Mouse (Mus musculus): ENCODE measurements around the gene Hist1h2bf.

DNA sequence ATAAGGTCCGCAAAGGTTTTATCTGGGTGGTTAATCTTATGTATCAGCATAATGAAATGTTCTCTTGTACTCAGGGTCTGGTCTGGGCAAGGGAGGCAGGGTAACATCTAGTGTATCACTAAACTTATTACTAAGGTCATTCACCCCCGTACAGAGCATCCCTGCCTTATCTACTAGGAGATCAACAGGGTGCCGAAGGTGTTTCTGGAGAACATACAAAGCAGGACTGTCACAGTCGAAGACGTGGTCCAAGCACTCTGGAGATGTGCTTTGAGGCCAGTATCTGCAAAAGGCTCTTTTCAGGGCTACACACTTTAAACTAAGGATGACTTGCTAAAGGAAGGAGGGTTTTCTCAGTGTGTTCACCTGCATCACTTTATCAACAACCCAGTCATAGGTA is 27.3 kb downstream of the Hist1h2bf start:
- no peak for TF ChIP-seq CHD1 (IDR thresholded peaks at IDR 0.05; ENCODE audit: low read depth, low read length)
- TF ChIP-seq GATA1 (IDR thresholded peaks at IDR 0.05; ENCODE audit: low read depth, low read length), result peak; percentile 62
- no peak for TF ChIP-seq ZNF384 (IDR thresholded peaks at IDR 0.05; ENCODE audit: low read depth, low read length)

Data from MEL (cell line).